Mouse (Mus musculus): ENCODE measurements around the gene Ripor2. TPM values are rescaled to one million over a fixed set of nuclear protein-coding genes. Genes with fewer than 3 reads are reported as not detected.

The Ripor2 gene
- polyA plus RNA-seq, 1 experiment = 46.4 TPM

GRCm38 (mm10) chr13:24723699-24724394 is 141.9 kb downstream of the Ripor2 start:
- no peaks in the 10 kb centered on the region for H3K27me3 ChIP-seq (ENCODE audit: control insufficient read depth, insufficient read depth, low read length)
- H3K27ac ChIP-seq (ENCODE audit: insufficient read depth, low read length) = no peak overlapping the region
- no peak for DNase-seq (ENCODE audit: low read depth in 1 of 2, low spot score in 2 of 2)
- no peaks in the 10 kb centered on the region for H3K4me1 ChIP-seq (ENCODE audit: control insufficient read depth, insufficient read depth, insufficient read length)
- H3K4me3 ChIP-seq (ENCODE audit: extremely low read depth, insufficient read depth, insufficient read length) = no peak overlapping the region
- TF ChIP-seq CTCF (IDR thresholded peaks at IDR 0.05; ENCODE audit: extremely low read depth, insufficient read depth, insufficient read length, insufficient replicate concordance) = no peak
- no peak for TF ChIP-seq POLR2A (IDR thresholded peaks at IDR 0.05; ENCODE audit: low read depth, low read length)
- peaks cover 40% of the 10 kb centered on the region for H3K36me3 ChIP-seq (ENCODE audit: control insufficient read depth, insufficient read depth, low read length)
- WGBS = 83% methylated on average over 8 of the region's 8 CpGs

- peaks cover 39% of the 10 kb centered on the region for H3K36me3 ChIP-seq (ENCODE audit: control insufficient read depth, insufficient read depth, low read length)
- 93% methylated on average over 4 of the region's 4 CpGs for WGBS
- H3K4me3 ChIP-seq (ENCODE audit: extremely low read depth, insufficient read depth, insufficient read length) = no peak overlapping the region
- no peaks in the 10 kb centered on the region for H3K27me3 ChIP-seq (ENCODE audit: control insufficient read depth, insufficient read depth, low read length)
- TF ChIP-seq CTCF (IDR thresholded peaks at IDR 0.05; ENCODE audit: extremely low read depth, insufficient read depth, insufficient read length, insufficient replicate concordance) = no peak
- TF ChIP-seq POLR2A (IDR thresholded peaks at IDR 0.05; ENCODE audit: low read depth, low read length) = no peak
- DNase-seq (ENCODE audit: low read depth in 1 of 2, low spot score in 2 of 2) = no peak
- H3K4me1 ChIP-seq (ENCODE audit: control insufficient read depth, insufficient read depth, insufficient read length) = no peaks in the 10 kb centered on the region
- H3K27ac ChIP-seq (ENCODE audit: insufficient read depth, low read length) = no peak overlapping the region
Measured at GRCm38 (mm10) chr13:24724395-24724759, 142.4 kb downstream of the Ripor2 start.

GRCm38 (mm10) chr13:24729128-24729527 is 147.1 kb downstream of the Ripor2 start:
- WGBS = 91% methylated on average over 5 of the region's 5 CpGs
- TF ChIP-seq POLR2A (IDR thresholded peaks at IDR 0.05; ENCODE audit: low read depth, low read length) (no peak), CTCF (IDR thresholded peaks at IDR 0.05; ENCODE audit: extremely low read depth, insufficient read depth, insufficient read length, insufficient replicate concordance) (no peak)
- no peak overlapping the region for H3K4me3 ChIP-seq (ENCODE audit: extremely low read depth, insufficient read depth, insufficient read length)
- peaks cover 46% of the 10 kb centered on the region for H3K36me3 ChIP-seq (ENCODE audit: control insufficient read depth, insufficient read depth, low read length)
- H3K27me3 ChIP-seq (ENCODE audit: control insufficient read depth, insufficient read depth, low read length) = no peaks in the 10 kb centered on the region
- no peak for DNase-seq (ENCODE audit: low read depth in 1 of 2, low spot score in 2 of 2)
- no peaks in the 10 kb centered on the region for H3K4me1 ChIP-seq (ENCODE audit: control insufficient read depth, insufficient read depth, insufficient read length)
- H3K27ac ChIP-seq (ENCODE audit: insufficient read depth, low read length) = no peak overlapping the region

- Histone ChIP-seq H3K27ac (ENCODE audit: insufficient read depth, low read length) (no peak overlapping the region), H3K4me1 (ENCODE audit: control insufficient read depth, insufficient read depth, insufficient read length) (no peaks in the 10 kb centered on the region), H3K36me3 (ENCODE audit: control insufficient read depth, insufficient read depth, low read length) (peaks cover 38% of the 10 kb centered on the region), H3K4me3 (ENCODE audit: extremely low read depth, insufficient read depth, insufficient read length) (no peak overlapping the region), H3K27me3 (ENCODE audit: control insufficient read depth, insufficient read depth, low read length) (no peaks in the 10 kb centered on the region)
- DNase-seq (ENCODE audit: low read depth in 1 of 2, low spot score in 2 of 2) = no peak
- no peak for TF ChIP-seq POLR2A (IDR thresholded peaks at IDR 0.05; ENCODE audit: low read depth, low read length)
- TF ChIP-seq CTCF (IDR thresholded peaks at IDR 0.05; ENCODE audit: extremely low read depth, insufficient read depth, insufficient read length, insufficient replicate concordance) = no peak
- 91% methylated on average over 5 of the region's 5 CpGs for WGBS
Measured at GRCm38 (mm10) chr13:24734502-24734901, 152.5 kb downstream of the Ripor2 start.

DNA sequence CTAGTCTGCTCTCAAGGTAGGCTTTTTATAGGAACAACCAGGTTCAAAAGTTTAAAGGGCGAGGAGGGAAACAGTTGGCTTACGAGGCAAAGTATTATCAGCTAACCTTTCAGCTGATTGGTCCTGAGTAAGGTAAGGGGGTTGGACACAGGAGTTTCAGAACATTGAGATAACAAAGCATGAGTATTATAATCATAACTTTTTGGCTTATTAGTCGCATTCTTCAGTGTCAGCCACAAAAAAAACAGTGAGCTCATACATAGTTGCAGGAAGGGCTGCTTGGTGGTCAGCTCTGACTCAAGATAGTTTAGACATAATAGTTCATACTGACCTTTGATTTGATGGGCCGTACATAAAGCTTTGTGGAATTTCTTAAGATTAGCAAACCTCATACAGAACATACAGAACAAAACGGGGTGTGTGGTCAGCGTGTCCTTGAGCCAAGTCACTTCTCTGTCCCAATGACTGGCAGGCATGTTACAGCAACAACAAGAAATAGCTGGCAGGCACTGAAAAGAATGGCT is 153.7 kb downstream of the Ripor2 start:
- WGBS = 85% methylated on average over 6 of the region's 6 CpGs
- DNase-seq (ENCODE audit: low read depth in 1 of 2, low spot score in 2 of 2) = no peak
- no peak overlapping the region for H3K27ac ChIP-seq (ENCODE audit: insufficient read depth, low read length)
- TF ChIP-seq CTCF (IDR thresholded peaks at IDR 0.05; ENCODE audit: extremely low read depth, insufficient read depth, insufficient read length, insufficient replicate concordance) (no peak), POLR2A (IDR thresholded peaks at IDR 0.05; ENCODE audit: low read depth, low read length) (no peak)
- H3K4me3 ChIP-seq (ENCODE audit: extremely low read depth, insufficient read depth, insufficient read length) = no peak overlapping the region
- no peaks in the 10 kb centered on the region for H3K27me3 ChIP-seq (ENCODE audit: control insufficient read depth, insufficient read depth, low read length)
- no peaks in the 10 kb centered on the region for H3K4me1 ChIP-seq (ENCODE audit: control insufficient read depth, insufficient read depth, insufficient read length)
- peaks cover 31% of the 10 kb centered on the region for H3K36me3 ChIP-seq (ENCODE audit: control insufficient read depth, insufficient read depth, low read length)

- no peaks in the 10 kb centered on the region for H3K27me3 ChIP-seq (ENCODE audit: control insufficient read depth, insufficient read depth, low read length)
- no peak for TF ChIP-seq CTCF (IDR thresholded peaks at IDR 0.05; ENCODE audit: extremely low read depth, insufficient read depth, insufficient read length, insufficient replicate concordance)
- H3K27ac ChIP-seq (ENCODE audit: insufficient read depth, low read length) = no peak within 1 kb of the TSS
- no peaks in the 10 kb centered on the region for H3K4me1 ChIP-seq (ENCODE audit: control insufficient read depth, insufficient read depth, insufficient read length)
- no peak for DNase-seq (ENCODE audit: low read depth in 1 of 2, low spot score in 2 of 2)
- H3K36me3 ChIP-seq (ENCODE audit: control insufficient read depth, insufficient read depth, low read length) = peaks cover 2% of the 10 kb centered on the region; the same call in 1 of the 2 replicates
- 94% methylated on average over 10 of the region's 10 CpGs for WGBS
- H3K4me3 ChIP-seq (ENCODE audit: extremely low read depth, insufficient read depth, insufficient read length) = no peak within 1 kb of the TSS
Measured at GRCm38 (mm10) chr13:24741028-24741427, 159.0 kb downstream of the Ripor2 start, which contains the start of gene Armh2. TSS of gene Armh2 (plus strand) at chr13:24741232.

- DNase-seq (ENCODE audit: low read depth in 1 of 2, low spot score in 2 of 2) = no peak
- Histone ChIP-seq H3K4me3 (ENCODE audit: extremely low read depth, insufficient read depth, insufficient read length) (no peak overlapping the region), H3K4me1 (ENCODE audit: control insufficient read depth, insufficient read depth, insufficient read length) (no peaks in the 10 kb centered on the region), H3K27ac (ENCODE audit: insufficient read depth, low read length) (no peak overlapping the region), H3K36me3 (ENCODE audit: control insufficient read depth, insufficient read depth, low read length) (peaks cover 8% of the 10 kb centered on the region), H3K27me3 (ENCODE audit: control insufficient read depth, insufficient read depth, low read length) (no peaks in the 10 kb centered on the region)
- 92% methylated on average over 3 of the region's 3 CpGs for WGBS
- no peak for TF ChIP-seq CTCF (IDR thresholded peaks at IDR 0.05; ENCODE audit: extremely low read depth, insufficient read depth, insufficient read length, insufficient replicate concordance)
- TF ChIP-seq POLR2A (IDR thresholded peaks at IDR 0.05; ENCODE audit: low read depth, low read length) = no peak
Measured at GRCm38 (mm10) chr13:24747823-24748222, 165.8 kb downstream of the Ripor2 start.

Measured in spleen, adult 2 months (tissue).